Comparison of ENCODE assay signal across 8 mouse cellular contexts in the genomic region with DNA sequence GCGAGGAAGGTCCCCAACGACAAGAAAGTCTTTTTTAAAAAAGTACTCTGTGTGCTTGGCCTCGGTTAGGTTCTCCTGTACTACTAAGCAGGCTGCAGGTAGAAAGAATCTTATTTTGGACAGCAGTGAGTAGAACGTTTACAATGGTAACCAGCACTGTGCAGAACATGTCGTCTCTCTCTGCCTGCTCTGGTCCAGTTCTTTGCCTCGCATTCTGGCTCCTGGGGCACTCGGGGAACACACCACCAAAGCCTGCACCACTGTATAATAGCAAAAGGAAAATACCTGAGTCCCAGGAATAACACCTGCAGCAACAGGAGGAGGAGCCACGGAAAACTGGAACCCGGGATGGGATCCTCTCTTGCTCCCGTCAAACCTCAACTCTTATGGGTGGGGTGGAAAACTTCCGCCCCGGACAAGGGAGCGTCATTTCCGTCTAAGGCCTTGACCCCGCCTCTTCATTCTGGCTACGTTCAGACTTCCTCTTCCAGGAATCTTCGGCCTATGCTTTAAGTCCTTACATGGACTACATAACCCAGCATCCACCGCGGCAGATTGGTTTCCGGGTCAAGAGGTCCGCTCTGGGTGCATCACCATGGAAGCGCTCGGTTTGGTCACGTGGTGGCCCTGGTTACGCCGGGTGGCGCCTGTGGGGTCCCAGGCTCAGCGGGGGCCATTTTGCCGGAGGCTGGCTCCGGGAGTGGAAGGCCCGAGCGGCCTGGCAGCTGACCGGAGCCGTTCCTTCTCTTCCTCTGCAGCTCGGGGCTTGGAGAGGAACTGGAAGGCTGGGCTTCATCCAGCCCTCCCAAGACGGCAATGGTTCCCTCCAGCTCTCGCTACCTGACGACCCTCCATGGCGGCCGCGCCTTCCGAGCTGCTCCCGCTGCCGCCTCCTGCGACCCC. TPM values are rescaled to one million over a fixed set of nuclear protein-coding genes. Genes with fewer than 3 reads are reported as not detected.
DNase-seq lines count a peak whose midpoint lies in the region; ATAC-seq and TF ChIP-seq lines count a peak whose summit lies in the region.

A gene (minus strand): TSS at position 411 of the 903 bp plus-strand sequence.
A gene (plus strand): TSS at position 681 of the 903 bp plus-strand sequence.

- no peak for TF ChIP-seq RAD21 in CH12.LX (IDR thresholded peaks at IDR 0.05; ENCODE audit: low read depth, low read length)

- peak within 1 kb of the TSS; percentile 79 to 92 (median 87) for H3K4me3 ChIP-seq in CH12.LX (replicated peaks in 1 of 3; ENCODE audit: low read depth in 2 of 3, low read length in 2 of 3, poor library complexity in 1 of 3)
- H3K4me3 ChIP-seq in forebrain, embryonic 11.5 days (ENCODE audit: low read depth, low read length), result peak within 1 kb of the TSS; percentile 81
- H3K4me3 ChIP-seq in heart, embryonic 16.5 days (ENCODE audit: low read length), result peak within 1 kb of the TSS; percentile 97
- peak within 1 kb of the TSS; percentile 93 for H3K4me3 ChIP-seq in liver, embryonic 15.5 days (replicated peaks)
- peak within 1 kb of the TSS; percentile 68 for H3K4me3 ChIP-seq in neural tube, embryonic 12.5 days

- dilution Hi-C loops in CH12.LX (cut with MboI; ENCODE audit: extremely low pct_ligation_motif_present, extremely low pct_unique_long_range_greater_than_20kb, low sequenced_read_pairs), result no loop called here

- peak; percentile 100 for DNase-seq in CH12.LX (ENCODE audit: extremely low read depth)
- peak; percentile 99 for DNase-seq in c-Kit-positive CD71-positive TER-119-negative erythroid progenitor cells, embryonic 14.5 days (ENCODE audit: low read depth)
- peak; percentile 99 for DNase-seq in forebrain, embryonic 11.5 days (ENCODE audit: low spot score)
- DNase-seq in kidney, postnatal 36 days, result peak; percentile 99 to 100
- peak; percentile 100 for DNase-seq in telencephalon, adult 2 months (ENCODE audit: low read depth, low spot score)

- peak within 1 kb of the TSS; percentile 80 for H3K9ac ChIP-seq in CH12.LX (ENCODE audit: insufficient read depth, low read depth)
- H3K9ac ChIP-seq in forebrain, embryonic 11.5 days (ENCODE audit: low read length), result peak within 1 kb of the TSS; percentile 88
- H3K9ac ChIP-seq in heart, embryonic 16.5 days (ENCODE audit: low read length), result peak within 1 kb of the TSS; percentile 94
- peak within 1 kb of the TSS; percentile 91 for H3K9ac ChIP-seq in liver, embryonic 15.5 days
- peak within 1 kb of the TSS; percentile 82 for H3K9ac ChIP-seq in neural tube, embryonic 12.5 days

- H3K9me3 ChIP-seq in CH12.LX (replicated peaks; ENCODE audit: low read length), result no peaks in the 10 kb centered on the region
- no peaks in the 10 kb centered on the region for H3K9me3 ChIP-seq in forebrain, embryonic 11.5 days (ENCODE audit: control insufficient read depth, low read length)
- H3K9me3 ChIP-seq in heart, embryonic 16.5 days (replicated peaks; ENCODE audit: control insufficient read depth, low read length), result no peaks in the 10 kb centered on the region
- H3K9me3 ChIP-seq in liver, embryonic 15.5 days (replicated peaks), result no peaks in the 10 kb centered on the region
- no peaks in the 10 kb centered on the region for H3K9me3 ChIP-seq in neural tube, embryonic 12.5 days

- H3K36me3 ChIP-seq in CH12.LX (replicated peaks in 1 of 2; ENCODE audit: control insufficient read depth in 1 of 2, insufficient read depth in 1 of 2, low read length in 1 of 2), result peaks cover 0 to 19% of the 10 kb centered on the region in 2 experiments
- H3K36me3 ChIP-seq in forebrain, embryonic 11.5 days (ENCODE audit: control insufficient read depth, insufficient read depth, low read length), result no peaks in the 10 kb centered on the region
- no peaks in the 10 kb centered on the region for H3K36me3 ChIP-seq in heart, embryonic 16.5 days (ENCODE audit: control insufficient read depth, insufficient read depth)
- H3K36me3 ChIP-seq in liver, embryonic 15.5 days (replicated peaks), result no peaks in the 10 kb centered on the region
- no peaks in the 10 kb centered on the region for H3K36me3 ChIP-seq in neural tube, embryonic 12.5 days

- peak within 1 kb of the TSS; percentile 100 for H3K4me2 ChIP-seq in CH12.LX (ENCODE audit: insufficient read depth, low read depth, poor library complexity, severe bottlenecking)
- H3K4me2 ChIP-seq in forebrain, embryonic 11.5 days (ENCODE audit: low read depth, low read length, severe bottlenecking), result peak within 1 kb of the TSS; percentile 86
- peak within 1 kb of the TSS; percentile 94 for H3K4me2 ChIP-seq in heart, embryonic 16.5 days (ENCODE audit: low read depth, low read length)
- H3K4me2 ChIP-seq in liver, embryonic 15.5 days, result peak within 1 kb of the TSS; percentile 90
- H3K4me2 ChIP-seq in neural tube, embryonic 12.5 days (replicated peaks), result peak within 1 kb of the TSS; percentile 99

- H3K27me3 ChIP-seq in CH12.LX (replicated peaks), result no peaks in the 10 kb centered on the region
- no peaks in the 10 kb centered on the region for H3K27me3 ChIP-seq in forebrain, embryonic 11.5 days (ENCODE audit: control insufficient read depth, insufficient read depth, low read length)
- H3K27me3 ChIP-seq in heart, embryonic 16.5 days (ENCODE audit: control insufficient read depth, insufficient read depth, low read length), result no peaks in the 10 kb centered on the region
- no peaks in the 10 kb centered on the region for H3K27me3 ChIP-seq in liver, embryonic 15.5 days
- no peaks in the 10 kb centered on the region for H3K27me3 ChIP-seq in neural tube, embryonic 12.5 days (replicated peaks)

- TF ChIP-seq EP300 in CH12.LX (IDR thresholded peaks at IDR 0.05; ENCODE audit: low read length), result no peak

- peak within 1 kb of the TSS; percentile 26 for H3K27ac ChIP-seq in CH12.LX (ENCODE audit: insufficient read depth, low read depth)
- peak within 1 kb of the TSS; percentile 74 for H3K27ac ChIP-seq in forebrain, embryonic 11.5 days (ENCODE audit: low read depth, low read length)
- H3K27ac ChIP-seq in heart, embryonic 16.5 days (ENCODE audit: low read length), result peak within 1 kb of the TSS; percentile 93
- peak within 1 kb of the TSS; percentile 81 for H3K27ac ChIP-seq in liver, embryonic 15.5 days (replicated peaks)
- peak within 1 kb of the TSS; percentile 63 for H3K27ac ChIP-seq in neural tube, embryonic 12.5 days

- peak; percentile 99 for TF ChIP-seq POLR2A in CH12.LX (IDR thresholded peaks at IDR 0.05; ENCODE audit: low read depth, low read length)

- TF ChIP-seq CTCF in CH12.LX (conservative IDR thresholded peaks at IDR 0.05 in 1 of 2, IDR thresholded peaks at IDR 0.05 in 1 of 2; ENCODE audit: low read depth in 2 of 2, low read length in 2 of 2), result no peak

- peaks cover 0 to 22% of the 10 kb centered on the region in 2 experiments; a peak in 2 of 4 replicates for H3K4me1 ChIP-seq in CH12.LX (ENCODE audit: control insufficient read depth in 1 of 2, insufficient read depth in 2 of 2)
- H3K4me1 ChIP-seq in forebrain, embryonic 11.5 days (replicated peaks; ENCODE audit: control insufficient read depth, insufficient read depth, low read length), result 0 out of 2 replicates have a peak, but pooled peaks cover 2% of the 10 kb centered on the region
- H3K4me1 ChIP-seq in heart, embryonic 16.5 days (ENCODE audit: control insufficient read depth, insufficient read depth, low read length), result peaks cover 24% of the 10 kb centered on the region
- peaks cover 42% of the 10 kb centered on the region for H3K4me1 ChIP-seq in liver, embryonic 15.5 days (replicated peaks)
- H3K4me1 ChIP-seq in neural tube, embryonic 12.5 days, result peaks cover 28% of the 10 kb centered on the region

- under 1% methylated on average over 44 of the region's 45 CpGs for WGBS in forebrain, embryonic 11.5 days
- WGBS in heart, embryonic 16.5 days, result under 1% methylated on average over 42 of the region's 45 CpGs
- under 1% methylated on average over 45 of the region's 45 CpGs for WGBS in liver, embryonic 15.5 days (ENCODE audit: insufficient replicate concordance)
- under 1% methylated on average over 45 of the region's 45 CpGs for WGBS in neural tube, embryonic 12.5 days

- in situ Hi-C loops in CH12.LX (cut with MboI; ENCODE audit: low pct_ligation_motif_present, low pct_unique_long_range_greater_than_20kb, low sequenced_read_pairs), result loop anchor here (10.0 to 25.0 kb wide), 2 partner anchors 99 to 197 kb away; a partner anchor contains a TSS

- peaks cover 64% of the 10 kb centered on the region for H3K79me2 ChIP-seq in CH12.LX (replicated peaks; ENCODE audit: control insufficient read depth, extremely low read depth, insufficient read depth, poor library complexity, severe bottlenecking)

- peak; percentile 99 for ATAC-seq in forebrain, embryonic 11.5 days (replicated peaks; ENCODE audit: low FRiP score)
- peak; percentile 99 for ATAC-seq in heart, embryonic 16.5 days (replicated peaks; ENCODE audit: extremely low read depth, insufficient read depth, low FRiP score)
- ATAC-seq in liver, embryonic 15.5 days (ENCODE audit: insufficient read depth), result peak; percentile 98
- ATAC-seq in neural tube, embryonic 12.5 days (ENCODE audit: low FRiP score, low read depth), result peak; percentile 99

TF ChIP-seq in CH12.LX, 34 proteins besides CTCF, POLR2A, EP300 and RAD21 (continues in another document):
- no peak for TF ChIP-seq JUN (IDR thresholded peaks at IDR 0.05; ENCODE audit: insufficient read depth, low read depth, low read length)
- peak; percentile 98 for TF ChIP-seq CHD2 (IDR thresholded peaks at IDR 0.05; ENCODE audit: low read length)
- peak; percentile 100 for TF ChIP-seq SIN3A (IDR thresholded peaks at IDR 0.05; ENCODE audit: low read length)
- peak; percentile 99 for TF ChIP-seq ELF1 (IDR thresholded peaks at IDR 0.05; ENCODE audit: low read depth, low read length)
- peak; percentile 47; the same call in 1 of the 2 replicates for TF ChIP-seq ETS1 (conservative IDR thresholded peaks at IDR 0.05; ENCODE audit: low read depth, low read length)

RNA-seq across cellular contexts. Expression of the first gene that starts in this region (rescaled TPM):
- total RNA-seq in CH12.LX (2012; rRNA removed), result 9.5 and 9.6 TPM in 2 replicates
- total RNA-seq in CH12.LX (2014; rRNA removed), result 16.2 and 17.9 TPM in 2 replicates
- 13.2 and 16.6 TPM in 2 replicates for polyA plus RNA-seq in CH12.LX (2012; ENCODE audit: insufficient read length, low read depth)
- polyA plus RNA-seq in forebrain, embryonic 11.5 days (2014; fragmentation: Nextera tagmentation; extraction: Ambion mirVana), result 13.7 and 14.2 TPM in 2 replicates
- polyA plus RNA-seq in heart, embryonic 16.5 days (2015; fragmentation: Nextera tagmentation; extraction: Ambion mirVana), result 9.9 and 12.0 TPM in 2 replicates
- 2.8 and 3.5 TPM in 2 replicates for polyA plus RNA-seq in liver, embryonic 15.5 days (2015; fragmentation: Nextera tagmentation; extraction: Ambion mirVana)
- polyA plus RNA-seq in neural tube, embryonic 12.5 days (2016; fragmentation: Nextera tagmentation; extraction: Ambion mirVana), result 19.4 and 22.5 TPM in 2 replicates

RNA-seq across cellular contexts. Expression of the second gene that starts in this region (rescaled TPM):
- 24.1 and 24.3 TPM in 2 replicates for total RNA-seq in CH12.LX (2012; rRNA removed)
- total RNA-seq in CH12.LX (2014; rRNA removed), result 29.5 and 34.4 TPM in 2 replicates
- 19.1 and 22.6 TPM in 2 replicates for polyA plus RNA-seq in CH12.LX (2012; ENCODE audit: insufficient read length, low read depth)
- polyA plus RNA-seq in forebrain, embryonic 11.5 days (2014; fragmentation: Nextera tagmentation; extraction: Ambion mirVana), result 26.5 and 27.2 TPM in 2 replicates
- 14.8 and 16.4 TPM in 2 replicates for polyA plus RNA-seq in heart, embryonic 16.5 days (2015; fragmentation: Nextera tagmentation; extraction: Ambion mirVana)
- 6.0 and 6.5 TPM in 2 replicates for polyA plus RNA-seq in liver, embryonic 15.5 days (2015; fragmentation: Nextera tagmentation; extraction: Ambion mirVana)
- 25.8 and 26.6 TPM in 2 replicates for polyA plus RNA-seq in neural tube, embryonic 12.5 days (2016; fragmentation: Nextera tagmentation; extraction: Ambion mirVana)

Comparison
In these comparisons a context has a peak if more than half of its experiments do, and no peak if none do; other contexts are left out.
1. Peak in every context shown above with its lines: DNase-seq, ATAC-seq, H3K4me3 ChIP-seq and H3K27ac ChIP-seq.
2. H3K27ac ChIP-seq: peak in every context shown above with its lines; median percentile 93 in heart, embryonic 16.5 days; 81 in liver, embryonic 15.5 days; 74 in forebrain, embryonic 11.5 days; 63 in neural tube, embryonic 12.5 days; 26 in CH12.LX.